Mouse (Mus musculus): Measurements from ENCODE around the gene Muc2.

DNA sequence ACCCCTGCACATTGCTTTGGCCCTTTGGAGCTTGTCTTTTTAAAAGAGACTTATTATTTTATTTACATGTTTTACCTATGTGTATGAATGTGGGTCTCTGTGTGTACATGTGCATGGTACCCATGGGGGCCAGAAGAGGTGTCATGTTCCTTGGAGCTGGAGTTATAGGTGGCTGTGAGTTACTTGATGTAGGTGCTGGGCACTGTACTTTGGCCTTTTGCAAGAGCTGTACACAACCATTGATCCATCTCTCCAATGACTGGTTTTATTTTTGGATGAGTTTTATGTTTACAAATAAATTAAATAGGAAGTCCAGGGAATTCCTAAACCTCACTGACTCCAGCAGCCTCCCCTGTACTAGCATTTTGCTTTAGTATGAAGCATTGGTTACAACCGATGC lies 104.1 kb downstream of the Muc2 start:
- TF ChIP-seq CTCF (IDR thresholded peaks at IDR 0.05) (no peak), POLR2A (IDR thresholded peaks at IDR 0.05; ENCODE audit: insufficient read depth, low read depth, low read length) (no peak)
